Mouse (Mus musculus) hindbrain, embryonic 11.5 days (tissue): ENCODE data around the gene Lhx1. TPM values are rescaled to one million over a fixed set of nuclear protein-coding genes. Genes with fewer than 3 reads are reported as not detected.

Experiments used
- ATAC-seq: fragments of 200-750 bp; cut with Nextera tagmentation; 2 replicates; pipeline ENCODE4 v1.8.0; 2017; ENCODE audit warnings: mild to moderate bottlenecking, moderate TSS enrichment, moderate library complexity; ENCODE audit not compliant: low FRiP score
- DNase-seq: peaks from one replicate; pipeline ENCODE4 v3.0.0-alpha.2; 2015; ENCODE audit warnings: low spot score
- H3K27ac ChIP-seq: fragments of 300-500 bp; sonication (generic); 2 replicates; pipeline ENCODE4 v1.5.1; 2014; ENCODE audit warnings: mild to moderate bottlenecking, low read depth, low read length
- H3K27me3 ChIP-seq: fragments of 300-500 bp; sonication (generic); 2 replicates; pipeline ENCODE4 v1.6.1; 2014; ENCODE audit warnings: mild to moderate bottlenecking, low read length, moderate library complexity, mixed read lengths; ENCODE audit not compliant: control insufficient read depth, insufficient read depth
- H3K36me3 ChIP-seq: fragments of 300-500 bp; sonication (generic); 2 replicates; pipeline ENCODE4 v1.6.1; 2014; ENCODE audit warnings: mild to moderate bottlenecking, low read length, moderate library complexity, mixed read lengths; ENCODE audit not compliant: control insufficient read depth, insufficient read depth
- H3K4me1 ChIP-seq: fragments of 300-500 bp; sonication (generic); replicated peaks from 2 replicates; pipeline ENCODE4 v1.6.1; 2014; ENCODE audit warnings: low read length, mixed read lengths; ENCODE audit not compliant: control insufficient read depth, insufficient read depth
- H3K4me2 ChIP-seq: fragments of 300-500 bp; sonication (generic); replicated peaks from 2 replicates; pipeline ENCODE4 v1.6.1; 2014; ENCODE audit warnings: mild to moderate bottlenecking, low read depth, low read length
- H3K4me3 ChIP-seq: fragments of 300-500 bp; sonication (generic); 2 replicates; pipeline ENCODE4 v1.5.1; 2014; ENCODE audit warnings: low read depth, low read length
- H3K9ac ChIP-seq: fragments of 300-500 bp; sonication (generic); 2 replicates; pipeline ENCODE4 v1.6.1; 2014; ENCODE audit warnings: low read depth, low read length
- H3K9me3 ChIP-seq: fragments of 300-500 bp; sonication (generic); 2 replicates; pipeline ENCODE4 v1.6.1; 2016; ENCODE audit warnings: low read length; ENCODE audit not compliant: control insufficient read depth
- WGBS: fragments of 180-500 bp; shearing (Covaris S2); extraction: QIAGEN DNeasy Blood & Tissue Kit; methylation state at CpG from one replicate; pipeline ENCODE4 v1.1.7; 2014; 5-methylcytosine and 5-hydroxymethylcytosine counted together
- polyA plus RNA-seq: library from polyadenylated mRNA; unstranded; fragments of >200 nt; fragmentation: Nextera tagmentation; extraction: Ambion mirVana; gene quantifications from 2 replicates; pipeline ENCODE4 v1.2.1, GENCODE M21; 2014

The Lhx1 gene
- 53.3 and 57.3 TPM in 2 replicates for polyA plus RNA-seq

DNA sequence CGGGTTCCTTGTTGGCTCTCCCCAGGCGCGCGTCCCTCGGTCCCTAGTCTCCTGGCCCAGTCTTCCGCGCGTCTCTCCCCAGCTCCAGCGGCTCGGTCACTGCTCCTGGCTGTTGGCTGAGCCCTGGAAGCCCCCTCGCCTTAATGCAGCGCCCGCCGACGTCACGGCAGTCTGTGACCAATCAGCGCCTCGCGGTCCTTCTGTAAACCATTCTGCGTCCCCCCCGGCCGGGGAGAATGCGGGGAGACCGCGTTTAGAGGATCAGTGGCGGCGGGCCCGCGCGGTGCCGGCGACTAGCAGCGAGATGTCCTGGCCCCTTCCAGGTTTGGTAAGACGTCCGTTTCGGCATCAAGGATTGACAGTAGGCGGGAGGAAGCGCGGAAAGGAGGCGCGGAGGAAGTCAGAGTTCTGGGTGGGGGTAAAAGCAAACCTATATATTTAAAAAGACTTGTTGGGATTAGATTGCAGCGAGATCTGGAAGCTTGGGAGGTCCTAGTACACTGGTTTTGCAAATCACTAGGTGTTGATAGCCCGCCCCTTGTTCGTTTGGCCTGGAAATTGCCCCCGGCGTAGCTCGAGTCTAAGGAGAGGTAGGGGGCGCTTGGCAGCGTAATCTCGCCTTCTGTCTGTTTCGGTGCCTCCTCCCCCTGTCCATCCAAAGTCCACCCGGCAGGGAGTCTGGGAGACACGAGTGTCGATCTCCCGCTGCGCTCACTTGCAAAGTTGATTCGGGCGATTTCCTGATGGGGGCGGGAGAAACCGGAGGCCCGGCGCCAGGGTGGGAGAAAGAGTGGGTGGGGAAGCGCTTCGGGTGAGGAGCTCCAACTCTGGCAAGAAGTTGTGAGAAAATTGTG lies at the start of gene Lhx1:
Lhx1 (minus strand) TSS at position 115 of the 854 bp plus-strand sequence.
- DNase-seq, result peak; percentile 89

GRCm38 (mm10) chr11:84574834-84575233 lies 49.5 kb upstream of the Lhx1 start:
- Histone ChIP-seq H3K4me3 (no peak overlapping the region), H3K27me3 (peaks cover 7% of the 10 kb centered on the region), H3K27ac (0 out of 2 replicates have a peak overlapping the region, but pooled peaks have one; percentile 36), H3K36me3 (no peaks in the 10 kb centered on the region), H3K4me1 (peaks cover 7% of the 10 kb centered on the region), H3K9ac (no peak overlapping the region), H3K4me2 (no peak overlapping the region), H3K9me3 (no peaks in the 10 kb centered on the region)
- 23% methylated on average over 8 of the region's 8 CpGs for WGBS
- DNase-seq (peak; percentile 57), ATAC-seq (peak; percentile 80)

More for the DNA sequence above, at the start of gene Lhx1:
- H3K9me3 ChIP-seq, result no peaks in the 10 kb centered on the region
- no peaks in the 10 kb centered on the region for H3K36me3 ChIP-seq
- H3K4me1 ChIP-seq, result no peaks in the 10 kb centered on the region; the same call in 1 of the 2 replicates
- peak within 1 kb of the TSS; percentile 72 for H3K27ac ChIP-seq
- peaks cover 79% of the 10 kb centered on the region for H3K27me3 ChIP-seq
- WGBS, result under 1% methylated on average over 64 of the region's 64 CpGs
- ATAC-seq, result peak; percentile 92
- peak within 1 kb of the TSS; percentile 48 for H3K4me3 ChIP-seq
- H3K9ac ChIP-seq, result peak within 1 kb of the TSS; percentile 76
- H3K4me2 ChIP-seq, result peak within 1 kb of the TSS; percentile 77

GRCm38 (mm10) chr11:84573637-84574036 lies 48.3 kb upstream of the Lhx1 start:
- Histone ChIP-seq H3K4me3 (no peak overlapping the region), H3K4me2 (no peak overlapping the region), H3K36me3 (no peaks in the 10 kb centered on the region), H3K27ac (0 out of 2 replicates have a peak overlapping the region, but pooled peaks have one; percentile 27), H3K9ac (no peak overlapping the region), H3K9me3 (no peaks in the 10 kb centered on the region), H3K4me1 (peaks cover 7% of the 10 kb centered on the region), H3K27me3 (peaks cover 7% of the 10 kb centered on the region)
- DNase-seq (no peak), ATAC-seq (no peak)
- 60% methylated on average over 8 of the region's 8 CpGs for WGBS

DNA sequence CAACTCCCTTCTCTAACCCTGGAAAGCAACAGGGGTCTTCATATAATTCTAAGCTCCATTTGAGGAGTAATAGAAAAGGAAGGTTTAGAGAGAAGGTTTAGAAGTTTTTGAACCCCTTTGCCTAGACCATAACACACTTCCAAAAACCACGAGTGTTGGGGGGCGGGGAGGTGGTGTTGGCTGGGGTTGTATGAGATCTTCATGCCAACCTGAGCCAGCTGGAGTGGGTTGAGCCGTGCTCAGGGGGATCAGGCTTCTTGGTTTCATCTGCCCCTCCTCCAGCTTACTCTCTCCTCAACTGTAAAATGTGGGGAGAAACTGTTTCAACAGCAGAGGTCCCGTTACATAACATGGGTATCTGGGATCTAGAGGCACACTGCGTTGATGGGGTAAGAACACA lies 45.5 kb upstream of the Lhx1 start:
- WGBS, result 79% methylated on average over 5 of the region's 5 CpGs
- no peak overlapping the region for H3K9ac ChIP-seq
- no peaks in the 10 kb centered on the region for H3K36me3 ChIP-seq
- H3K27me3 ChIP-seq, result peaks cover 4% of the 10 kb centered on the region
- no peak overlapping the region for H3K4me2 ChIP-seq
- no peak overlapping the region for H3K4me3 ChIP-seq
- DNase-seq (no peak), ATAC-seq (no peak)
- H3K9me3 ChIP-seq, result no peaks in the 10 kb centered on the region
- H3K27ac ChIP-seq, result peak overlapping the region; percentile 87
- peaks cover 7% of the 10 kb centered on the region for H3K4me1 ChIP-seq

- no peak overlapping the region for H3K4me2 ChIP-seq
- DNase-seq (peak; percentile 51), ATAC-seq (peak; percentile 34; the same call in 1 of the 2 replicates)
- peaks cover 7% of the 10 kb centered on the region for H3K4me1 ChIP-seq
- H3K36me3 ChIP-seq, result no peaks in the 10 kb centered on the region
- 43% methylated on average over 12 of the region's 12 CpGs for WGBS
- H3K4me3 ChIP-seq, result no peak overlapping the region
- peak overlapping the region; percentile 87 for H3K27ac ChIP-seq
- H3K9ac ChIP-seq, result no peak overlapping the region
- no peaks in the 10 kb centered on the region for H3K9me3 ChIP-seq
- H3K27me3 ChIP-seq, result no peaks in the 10 kb centered on the region
These were observed 45.1 kb upstream of the Lhx1 start for GRCm38 (mm10) chr11:84570392-84570791.

GRCm38 (mm10) chr11:84569052-84569751 lies 43.9 kb upstream of the Lhx1 start:
- DNase-seq (no peak), ATAC-seq (peak; percentile 79)
- Histone ChIP-seq H3K27ac (peak overlapping the region; percentile 87), H3K4me2 (no peak overlapping the region), H3K9me3 (no peaks in the 10 kb centered on the region), H3K4me3 (no peak overlapping the region), H3K4me1 (peaks cover 7% of the 10 kb centered on the region; the same call in 1 of the 2 replicates), H3K36me3 (no peaks in the 10 kb centered on the region), H3K27me3 (no peaks in the 10 kb centered on the region), H3K9ac (no peak overlapping the region)
- WGBS, result 51% methylated on average over 8 of the region's 8 CpGs

- Histone ChIP-seq H3K9ac (no peak overlapping the region), H3K4me2 (no peak overlapping the region), H3K27ac (peak overlapping the region; percentile 87), H3K4me3 (no peak overlapping the region), H3K27me3 (no peaks in the 10 kb centered on the region), H3K4me1 (peaks cover 4% of the 10 kb centered on the region; the same call in 1 of the 2 replicates), H3K36me3 (no peaks in the 10 kb centered on the region), H3K9me3 (no peaks in the 10 kb centered on the region)
- ATAC-seq (peak; percentile 34; the same call in 1 of the 2 replicates), DNase-seq (peak; percentile 39)
- 19% methylated on average over 5 of the region's 5 CpGs for WGBS
These were observed 43.1 kb upstream of the Lhx1 start for GRCm38 (mm10) chr11:84568482-84568881.

GRCm38 (mm10) chr11:84566691-84567090 lies 41.4 kb upstream of the Lhx1 start:
- Histone ChIP-seq H3K27ac (no peak overlapping the region), H3K36me3 (no peaks in the 10 kb centered on the region), H3K9me3 (no peaks in the 10 kb centered on the region), H3K9ac (no peak overlapping the region), H3K27me3 (no peaks in the 10 kb centered on the region), H3K4me1 (peaks cover 9% of the 10 kb centered on the region; the same call in 1 of the 2 replicates), H3K4me2 (no peak overlapping the region), H3K4me3 (no peak overlapping the region)
- 36% methylated on average over 8 of the region's 8 CpGs for WGBS
- ATAC-seq (no peak), DNase-seq (no peak)
